Mouse (Mus musculus): Measurements from ENCODE around the gene Gsdma2. TPM values are rescaled to one million over a fixed set of nuclear protein-coding genes. Genes with fewer than 3 reads are reported as not detected.
"Not testable (repeated sequence)": the region's sequence is repeated elsewhere in the genome, so short reads cannot be mapped to it uniquely, and the experiment has no call there.

Gene Gsdma2
- not detected for total RNA-seq (2021)

- no peak for DNase-seq
Measured at GRCm38 (mm10) chr11:98646459-98646858, at the start of gene Gsdma2. TSS of gene Gsdma2 (plus strand) at chr11:98646759.

- no peak for DNase-seq
Measured at GRCm38 (mm10) chr11:98597363-98597762, 49.2 kb upstream of the Gsdma2 start.

GRCm38 (mm10) chr11:98597991-98598390, 48.6 kb upstream of the Gsdma2 start, which contains the start of gene Lrrc3c:
TSS of gene Lrrc3c (plus strand) at chr11:98598291.
- DNase-seq, result no peak

GRCm38 (mm10) chr11:98598851-98599290, 47.7 kb upstream of the Gsdma2 start:
- DNase-seq, result no peak

- no peak for DNase-seq
Measured at GRCm38 (mm10) chr11:98599291-98599690, 47.3 kb upstream of the Gsdma2 start.

- DNase-seq, result no peak
Measured at GRCm38 (mm10) chr11:98602090-98602690, 44.4 kb upstream of the Gsdma2 start.

GRCm38 (mm10) chr11:98603953-98604352, 42.6 kb upstream of the Gsdma2 start:
- no peak for DNase-seq

GRCm38 (mm10) chr11:98604911-98605310, 41.6 kb upstream of the Gsdma2 start:
- DNase-seq, result not testable (repeated sequence)

- no peak for DNase-seq
Measured at GRCm38 (mm10) chr11:98606763-98607162, 39.8 kb upstream of the Gsdma2 start.

GRCm38 (mm10) chr11:98620791-98621190, 25.8 kb upstream of the Gsdma2 start:
- DNase-seq, result no peak

GRCm38 (mm10) chr11:98623981-98624380, 22.6 kb upstream of the Gsdma2 start:
- DNase-seq, result not testable (repeated sequence)

- not testable (repeated sequence) for DNase-seq
Measured at GRCm38 (mm10) chr11:98624381-98624780, 22.2 kb upstream of the Gsdma2 start.

GRCm38 (mm10) chr11:98625611-98626410, 20.7 kb upstream of the Gsdma2 start, which contains the start of the genes Gm12355 and Gsdma3:
TSS of gene Gm12355 (minus strand) at chr11:98625661.
TSS of gene Gsdma3 (plus strand) at chr11:98626360.
- DNase-seq, result no peak

- DNase-seq, result no peak
Measured at GRCm38 (mm10) chr11:98628706-98629105, 17.9 kb upstream of the Gsdma2 start.

- no peak for DNase-seq
Measured at GRCm38 (mm10) chr11:98630646-98631045, 15.9 kb upstream of the Gsdma2 start.

- DNase-seq, result not testable (repeated sequence)
Measured at GRCm38 (mm10) chr11:98635312-98635970, 11.1 kb upstream of the Gsdma2 start.

GRCm38 (mm10) chr11:98637501-98637900, 9.1 kb upstream of the Gsdma2 start:
- no peak for DNase-seq

GRCm38 (mm10) chr11:98640091-98640490, 6.5 kb upstream of the Gsdma2 start:
- no peak for DNase-seq

GRCm38 (mm10) chr11:98644757-98645156, 1.8 kb upstream of the Gsdma2 start:
- DNase-seq, result no peak

GRCm38 (mm10) chr11:98645946-98646345, 613 bp upstream of the Gsdma2 start:
- DNase-seq, result no peak

GRCm38 (mm10) chr11:98655076-98655475, 8.5 kb downstream of the Gsdma2 start:
- DNase-seq, result not testable (repeated sequence)

GRCm38 (mm10) chr11:98660517-98660916, 14.0 kb downstream of the Gsdma2 start:
- DNase-seq, result peak in 1 of 2 experiments; percentile 12

GRCm38 (mm10) chr11:98664091-98664490, 17.5 kb downstream of the Gsdma2 start, which contains the start of gene Gsdma:
TSS of gene Gsdma (plus strand) at chr11:98664351.
- no peak for DNase-seq

Data from layer of hippocampus, postnatal 36 days (tissue).